Mouse (Mus musculus): Measurements from ENCODE around the gene Gimap5. TPM values are rescaled to one million over a fixed set of nuclear protein-coding genes. Genes with fewer than 3 reads are reported as not detected.
A peak's percentile ranks its signal among the peaks of the same experiment; 100 is the strongest.

Gene Gimap5
- polyA plus RNA-seq, 1 experiment from 2014 or later, result 9.0 TPM

GRCm38 (mm10) chr6:48733660-48734059, 12.3 kb upstream of the Gimap5 start:
- no peak overlapping the region for H3K27ac ChIP-seq (ENCODE audit: low read depth)
- H3K4me1 ChIP-seq (replicated peaks; ENCODE audit: control insufficient read depth, insufficient read depth, low read length), result no peaks in the 10 kb centered on the region
- no peak overlapping the region for H3K4me3 ChIP-seq (ENCODE audit: low read depth, low read length)
- H3K36me3 ChIP-seq (ENCODE audit: control insufficient read depth, insufficient read depth, low read length), result no peaks in the 10 kb centered on the region
- no peak for ATAC-seq (replicated peaks; ENCODE audit: low FRiP score, low TSS enrichment, low read depth)
- no peak for DNase-seq (ENCODE audit: low spot score)
- no peak overlapping the region for H3K4me2 ChIP-seq (ENCODE audit: low read length)
- H3K27me3 ChIP-seq (replicated peaks; ENCODE audit: control insufficient read depth, insufficient read depth, low read length), result no peaks in the 10 kb centered on the region
- no peak overlapping the region for H3K9ac ChIP-seq (ENCODE audit: low read length)
- no peaks in the 10 kb centered on the region for H3K9me3 ChIP-seq (ENCODE audit: control insufficient read depth, low read length)
- WGBS, result 85% methylated on average over 1 of the region's 1 CpGs

- WGBS, result 73% methylated on average over 2 of the region's 2 CpGs
- H3K27ac ChIP-seq (ENCODE audit: low read depth), result no peak overlapping the region
Observed at GRCm38 (mm10) chr6:48737053-48737452, 8.9 kb upstream of the Gimap5 start.

GRCm38 (mm10) chr6:48737688-48738087, 8.3 kb upstream of the Gimap5 start:
- Histone ChIP-seq H3K27me3 (replicated peaks; ENCODE audit: control insufficient read depth, insufficient read depth, low read length) (peaks cover 10% of the 10 kb centered on the region), H3K36me3 (ENCODE audit: control insufficient read depth, insufficient read depth, low read length) (no peaks in the 10 kb centered on the region), H3K27ac (ENCODE audit: low read depth) (no peak overlapping the region), H3K4me3 (ENCODE audit: low read depth, low read length) (no peak overlapping the region), H3K9ac (ENCODE audit: low read length) (no peak overlapping the region), H3K9me3 (ENCODE audit: control insufficient read depth, low read length) (no peaks in the 10 kb centered on the region), H3K4me1 (replicated peaks; ENCODE audit: control insufficient read depth, insufficient read depth, low read length) (peaks cover 4% of the 10 kb centered on the region; the same call in 1 of the 2 replicates), H3K4me2 (ENCODE audit: low read length) (no peak overlapping the region)
- 93% methylated on average over 5 of the region's 5 CpGs for WGBS
- ATAC-seq (replicated peaks; ENCODE audit: low FRiP score, low TSS enrichment, low read depth) (no peak), DNase-seq (ENCODE audit: low spot score) (no peak)

More at GRCm38 (mm10) chr6:48737053-48737452, 8.9 kb upstream of the Gimap5 start:
- ATAC-seq (replicated peaks; ENCODE audit: low FRiP score, low TSS enrichment, low read depth), result no peak
- Histone ChIP-seq H3K36me3 (ENCODE audit: control insufficient read depth, insufficient read depth, low read length) (no peaks in the 10 kb centered on the region), H3K27me3 (replicated peaks; ENCODE audit: control insufficient read depth, insufficient read depth, low read length) (0 out of 2 replicates have a peak, but pooled peaks cover 4% of the 10 kb centered on the region), H3K9ac (ENCODE audit: low read length) (no peak overlapping the region), H3K4me1 (replicated peaks; ENCODE audit: control insufficient read depth, insufficient read depth, low read length) (no peaks in the 10 kb centered on the region), H3K9me3 (ENCODE audit: control insufficient read depth, low read length) (no peaks in the 10 kb centered on the region), H3K4me2 (ENCODE audit: low read length) (no peak overlapping the region), H3K4me3 (ENCODE audit: low read depth, low read length) (no peak overlapping the region)
- DNase-seq (ENCODE audit: low spot score), result no peak

GRCm38 (mm10) chr6:48738961-48739779, 6.8 kb upstream of the Gimap5 start, which contains the start of gene Gimap1:
Gimap1 (plus strand) TSS chr6:48739054.
- no peaks in the 10 kb centered on the region for H3K9me3 ChIP-seq (ENCODE audit: control insufficient read depth, low read length)
- ATAC-seq (replicated peaks; ENCODE audit: low FRiP score, low TSS enrichment, low read depth) (no peak), DNase-seq (ENCODE audit: low spot score) (no peak)
- H3K4me1 ChIP-seq (replicated peaks; ENCODE audit: control insufficient read depth, insufficient read depth, low read length), result peaks cover 8% of the 10 kb centered on the region; the same call in 1 of the 2 replicates
- 69% methylated on average over 15 of the region's 15 CpGs for WGBS
- peaks cover 16% of the 10 kb centered on the region for H3K27me3 ChIP-seq (replicated peaks; ENCODE audit: control insufficient read depth, insufficient read depth, low read length)
- peak within 1 kb of the TSS; percentile 77 for H3K4me2 ChIP-seq (ENCODE audit: low read length)
- H3K36me3 ChIP-seq (ENCODE audit: control insufficient read depth, insufficient read depth, low read length), result no peaks in the 10 kb centered on the region
- H3K4me3 ChIP-seq (ENCODE audit: low read depth, low read length), result peak within 1 kb of the TSS; percentile 20; the same call in 1 of the 2 replicates
- peak within 1 kb of the TSS; percentile 12 for H3K27ac ChIP-seq (ENCODE audit: low read depth)
- H3K9ac ChIP-seq (ENCODE audit: low read length), result no peak within 1 kb of the TSS

GRCm38 (mm10) chr6:48739780-48740055, 6.3 kb upstream of the Gimap5 start:
- ATAC-seq (replicated peaks; ENCODE audit: low FRiP score, low TSS enrichment, low read depth), result no peak
- DNase-seq (ENCODE audit: low spot score), result no peak
- peaks cover 16% of the 10 kb centered on the region for H3K27me3 ChIP-seq (replicated peaks; ENCODE audit: control insufficient read depth, insufficient read depth, low read length)
- 84% methylated on average over 3 of the region's 3 CpGs for WGBS
- peak overlapping the region; percentile 12; the same call in 1 of the 2 replicates for H3K27ac ChIP-seq (ENCODE audit: low read depth)
- H3K4me1 ChIP-seq (replicated peaks; ENCODE audit: control insufficient read depth, insufficient read depth, low read length), result peaks cover 8% of the 10 kb centered on the region; the same call in 1 of the 2 replicates
- H3K9ac ChIP-seq (ENCODE audit: low read length), result no peak overlapping the region
- no peaks in the 10 kb centered on the region for H3K36me3 ChIP-seq (ENCODE audit: control insufficient read depth, insufficient read depth, low read length)
- H3K4me3 ChIP-seq (ENCODE audit: low read depth, low read length), result peak overlapping the region; percentile 20; the same call in 1 of the 2 replicates
- H3K9me3 ChIP-seq (ENCODE audit: control insufficient read depth, low read length), result no peaks in the 10 kb centered on the region
- H3K4me2 ChIP-seq (ENCODE audit: low read length), result peak overlapping the region; percentile 77

GRCm38 (mm10) chr6:48740501-48741169, 5.4 kb upstream of the Gimap5 start:
- 57% methylated on average over 3 of the region's 3 CpGs for WGBS
- Histone ChIP-seq H3K27ac (ENCODE audit: low read depth) (peak overlapping the region; percentile 74), H3K9me3 (ENCODE audit: control insufficient read depth, low read length) (no peaks in the 10 kb centered on the region), H3K4me1 (replicated peaks; ENCODE audit: control insufficient read depth, insufficient read depth, low read length) (peaks cover 8% of the 10 kb centered on the region; the same call in 1 of the 2 replicates), H3K9ac (ENCODE audit: low read length) (no peak overlapping the region), H3K4me3 (ENCODE audit: low read depth, low read length) (0 out of 2 replicates have a peak overlapping the region, but pooled peaks have one; percentile 10), H3K27me3 (replicated peaks; ENCODE audit: control insufficient read depth, insufficient read depth, low read length) (peaks cover 16% of the 10 kb centered on the region), H3K36me3 (ENCODE audit: control insufficient read depth, insufficient read depth, low read length) (no peaks in the 10 kb centered on the region), H3K4me2 (ENCODE audit: low read length) (peak overlapping the region; percentile 77)
- ATAC-seq (replicated peaks; ENCODE audit: low FRiP score, low TSS enrichment, low read depth) (no peak), DNase-seq (ENCODE audit: low spot score) (no peak)

GRCm38 (mm10) chr6:48741273-48741672, 4.7 kb upstream of the Gimap5 start:
- no peak overlapping the region for H3K9ac ChIP-seq (ENCODE audit: low read length)
- 0 out of 2 replicates have a peak overlapping the region, but pooled peaks have one; percentile 10 for H3K4me3 ChIP-seq (ENCODE audit: low read depth, low read length)
- H3K27ac ChIP-seq (ENCODE audit: low read depth), result peak overlapping the region; percentile 74
- WGBS, result 26% methylated on average over 3 of the region's 3 CpGs
- no peaks in the 10 kb centered on the region for H3K9me3 ChIP-seq (ENCODE audit: control insufficient read depth, low read length)
- ATAC-seq (replicated peaks; ENCODE audit: low FRiP score, low TSS enrichment, low read depth), result peak; percentile 77
- no peak for DNase-seq (ENCODE audit: low spot score)
- H3K27me3 ChIP-seq (replicated peaks; ENCODE audit: control insufficient read depth, insufficient read depth, low read length), result peaks cover 16% of the 10 kb centered on the region
- peaks cover 8% of the 10 kb centered on the region; the same call in 1 of the 2 replicates for H3K4me1 ChIP-seq (replicated peaks; ENCODE audit: control insufficient read depth, insufficient read depth, low read length)
- H3K4me2 ChIP-seq (ENCODE audit: low read length), result peak overlapping the region; percentile 77
- no peaks in the 10 kb centered on the region for H3K36me3 ChIP-seq (ENCODE audit: control insufficient read depth, insufficient read depth, low read length)

- 13% methylated on average over 9 of the region's 9 CpGs for WGBS
- peak; percentile 69 for ATAC-seq (replicated peaks; ENCODE audit: low FRiP score, low TSS enrichment, low read depth)
- no peak overlapping the region for H3K4me3 ChIP-seq (ENCODE audit: low read depth, low read length)
Observed at GRCm38 (mm10) chr6:48741711-48742206, 4.2 kb upstream of the Gimap5 start.

More at GRCm38 (mm10) chr6:48741711-48742206, 4.2 kb upstream of the Gimap5 start:
- no peaks in the 10 kb centered on the region for H3K36me3 ChIP-seq (ENCODE audit: control insufficient read depth, insufficient read depth, low read length)
- peak overlapping the region; percentile 74 for H3K27ac ChIP-seq (ENCODE audit: low read depth)
- H3K4me2 ChIP-seq (ENCODE audit: low read length), result peak overlapping the region; percentile 77
- no peak overlapping the region for H3K9ac ChIP-seq (ENCODE audit: low read length)
- no peaks in the 10 kb centered on the region for H3K9me3 ChIP-seq (ENCODE audit: control insufficient read depth, low read length)
- H3K27me3 ChIP-seq (replicated peaks; ENCODE audit: control insufficient read depth, insufficient read depth, low read length), result peaks cover 16% of the 10 kb centered on the region
- H3K4me1 ChIP-seq (replicated peaks; ENCODE audit: control insufficient read depth, insufficient read depth, low read length), result peaks cover 10% of the 10 kb centered on the region; the same call in 1 of the 2 replicates
- DNase-seq (ENCODE audit: low spot score), result peak; percentile 68

Data from intestine, embryonic 14.5 days (tissue).